Mouse (Mus musculus) kidney, embryonic 16.5 days (tissue): Measurements from ENCODE around the gene Zfp879. TPM values are rescaled to one million over a fixed set of nuclear protein-coding genes. Genes with fewer than 3 reads are reported as not detected.

ENCODE experiments used
- ATAC-seq: fragments of 200-750 bp; cut with Nextera tagmentation; 2 replicates; pipeline ENCODE4 v1.8.0; 2017; ENCODE audit warnings: moderate TSS enrichment; ENCODE audit not compliant: low FRiP score, low TSS enrichment
- H3K27ac ChIP-seq: fragments of 300-500 bp; sonication (generic); 2 replicates; pipeline ENCODE4 v1.5.1; 2014; ENCODE audit warnings: low read length
- H3K27me3 ChIP-seq: fragments of 300-500 bp; sonication (generic); 2 replicates; pipeline ENCODE4 v1.6.1; 2014; ENCODE audit warnings: low read length, control low read depth, mixed read lengths; ENCODE audit not compliant: insufficient read depth
- H3K36me3 ChIP-seq: fragments of 300-500 bp; sonication (generic); 2 replicates; pipeline ENCODE4 v1.6.1; 2014; ENCODE audit warnings: low read length, control low read depth, mixed read lengths; ENCODE audit not compliant: insufficient read depth
- H3K4me1 ChIP-seq: fragments of 300-500 bp; sonication (generic); 2 replicates; pipeline ENCODE4 v1.6.1; 2014; ENCODE audit warnings: low read length, control low read depth, mixed read lengths; ENCODE audit not compliant: insufficient read depth
- H3K4me2 ChIP-seq: fragments of 300-500 bp; sonication (generic); replicated peaks from 2 replicates; pipeline ENCODE4 v1.6.1; 2014; ENCODE audit warnings: low read depth, low read length
- H3K4me3 ChIP-seq: fragments of 300-500 bp; sonication (generic); 2 replicates; pipeline ENCODE4 v1.5.1; 2014; ENCODE audit warnings: mild to moderate bottlenecking, low read length
- H3K9ac ChIP-seq: fragments of 300-500 bp; sonication (generic); replicated peaks from 2 replicates; pipeline ENCODE4 v1.6.1; 2014; ENCODE audit warnings: low read length
- H3K9me3 ChIP-seq: fragments of 300-500 bp; sonication (generic); 2 replicates; pipeline ENCODE4 v1.6.1; 2016; ENCODE audit warnings: low read length, control low read depth
- WGBS: fragments of 180-500 bp; shearing (Covaris S2); extraction: QIAGEN DNeasy Blood & Tissue Kit; methylation state at CpG from one replicate; pipeline ENCODE4 v1.1.7; 2014; 5-methylcytosine and 5-hydroxymethylcytosine counted together
- polyA plus RNA-seq: library from polyadenylated mRNA; unstranded; fragments of >200 nt; fragmentation: Nextera tagmentation; extraction: Ambion mirVana; gene quantifications from 2 replicates; pipeline ENCODE4 v1.2.1, GENCODE M21; 2015

Gene Zfp879
- polyA plus RNA-seq, 1 experiment from 2014 or later: 0.72 TPM

- Histone ChIP-seq H3K27me3 (peaks cover 52% of the 10 kb centered on the region), H3K4me1 (peaks cover 9% of the 10 kb centered on the region), H3K36me3 (no peaks in the 10 kb centered on the region), H3K4me2 (no peak overlapping the region), H3K9me3 (no peaks in the 10 kb centered on the region), H3K9ac (no peak overlapping the region), H3K4me3 (no peak overlapping the region), H3K27ac (no peak overlapping the region)
- WGBS: 35% methylated on average over 3 of the region's 3 CpGs
- no peak for ATAC-seq
Measured at GRCm38 (mm10) chr11:50848520-50849137, 7.3 kb upstream of the Zfp879 start.

GRCm38 (mm10) chr11:50847047-50847446 lies 5.7 kb upstream of the Zfp879 start:
- Histone ChIP-seq H3K36me3 (no peaks in the 10 kb centered on the region), H3K4me3 (no peak overlapping the region), H3K27ac (no peak overlapping the region), H3K9ac (no peak overlapping the region), H3K4me2 (no peak overlapping the region), H3K4me1 (peaks cover 9% of the 10 kb centered on the region), H3K9me3 (no peaks in the 10 kb centered on the region), H3K27me3 (peaks cover 44% of the 10 kb centered on the region)
- 67% methylated on average over 5 of the region's 5 CpGs for WGBS
- ATAC-seq: no peak

DNA sequence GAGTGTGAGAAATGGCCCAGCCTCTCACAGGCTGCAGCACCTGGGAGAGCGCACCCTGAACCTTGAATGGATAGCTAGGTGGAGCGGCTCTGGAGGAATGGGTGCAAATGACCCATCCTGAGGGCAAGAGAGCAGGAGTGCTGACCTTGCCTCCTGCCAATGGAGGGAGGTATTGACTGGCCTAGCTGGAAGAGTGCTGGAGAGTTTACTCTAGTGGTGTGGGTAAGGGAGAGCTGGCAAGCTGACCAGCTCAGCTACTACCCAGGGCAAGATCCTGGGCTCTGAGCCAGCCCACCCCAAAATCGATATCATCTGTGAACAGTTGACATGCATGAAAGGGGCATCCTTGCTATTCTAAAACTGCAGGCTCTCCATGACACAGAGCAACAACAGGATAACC lies 4.6 kb upstream of the Zfp879 start:
- no peak for ATAC-seq
- Histone ChIP-seq H3K27me3 (peaks cover 33% of the 10 kb centered on the region), H3K4me1 (peaks cover 4% of the 10 kb centered on the region), H3K9ac (no peak overlapping the region), H3K4me2 (no peak overlapping the region), H3K27ac (no peak overlapping the region), H3K9me3 (no peaks in the 10 kb centered on the region), H3K36me3 (no peaks in the 10 kb centered on the region), H3K4me3 (no peak overlapping the region)
- 90% methylated on average over 3 of the region's 3 CpGs for WGBS

DNA sequence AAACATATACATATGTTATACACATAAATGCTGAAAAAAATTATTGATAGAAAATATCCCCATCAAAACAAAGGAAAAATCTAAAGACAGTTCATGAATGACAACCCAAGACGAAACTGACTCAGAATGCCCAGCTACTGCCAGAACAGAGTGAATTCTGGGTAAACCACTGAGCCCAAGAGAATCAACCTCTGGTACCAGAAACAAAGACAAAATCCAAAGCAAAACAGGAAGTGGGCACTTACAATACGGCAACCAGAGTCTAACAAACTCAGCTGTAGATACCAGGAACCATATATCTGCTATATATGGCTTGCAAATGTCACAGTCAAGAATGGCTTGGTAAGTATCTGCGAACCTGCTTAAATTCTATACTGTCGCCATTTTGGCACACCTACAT lies 5.6 kb downstream of the Zfp879 start:
- peaks cover 15% of the 10 kb centered on the region for H3K36me3 ChIP-seq
- H3K4me1 ChIP-seq: peaks cover 4% of the 10 kb centered on the region
- ATAC-seq: no peak
- H3K9ac ChIP-seq: no peak overlapping the region
- no peak overlapping the region for H3K4me2 ChIP-seq
- H3K4me3 ChIP-seq: no peak overlapping the region
- no peak overlapping the region for H3K27ac ChIP-seq
- 83% methylated on average over 4 of the region's 4 CpGs for WGBS
- H3K9me3 ChIP-seq: peaks cover 16% of the 10 kb centered on the region
- H3K27me3 ChIP-seq: no peaks in the 10 kb centered on the region

DNA sequence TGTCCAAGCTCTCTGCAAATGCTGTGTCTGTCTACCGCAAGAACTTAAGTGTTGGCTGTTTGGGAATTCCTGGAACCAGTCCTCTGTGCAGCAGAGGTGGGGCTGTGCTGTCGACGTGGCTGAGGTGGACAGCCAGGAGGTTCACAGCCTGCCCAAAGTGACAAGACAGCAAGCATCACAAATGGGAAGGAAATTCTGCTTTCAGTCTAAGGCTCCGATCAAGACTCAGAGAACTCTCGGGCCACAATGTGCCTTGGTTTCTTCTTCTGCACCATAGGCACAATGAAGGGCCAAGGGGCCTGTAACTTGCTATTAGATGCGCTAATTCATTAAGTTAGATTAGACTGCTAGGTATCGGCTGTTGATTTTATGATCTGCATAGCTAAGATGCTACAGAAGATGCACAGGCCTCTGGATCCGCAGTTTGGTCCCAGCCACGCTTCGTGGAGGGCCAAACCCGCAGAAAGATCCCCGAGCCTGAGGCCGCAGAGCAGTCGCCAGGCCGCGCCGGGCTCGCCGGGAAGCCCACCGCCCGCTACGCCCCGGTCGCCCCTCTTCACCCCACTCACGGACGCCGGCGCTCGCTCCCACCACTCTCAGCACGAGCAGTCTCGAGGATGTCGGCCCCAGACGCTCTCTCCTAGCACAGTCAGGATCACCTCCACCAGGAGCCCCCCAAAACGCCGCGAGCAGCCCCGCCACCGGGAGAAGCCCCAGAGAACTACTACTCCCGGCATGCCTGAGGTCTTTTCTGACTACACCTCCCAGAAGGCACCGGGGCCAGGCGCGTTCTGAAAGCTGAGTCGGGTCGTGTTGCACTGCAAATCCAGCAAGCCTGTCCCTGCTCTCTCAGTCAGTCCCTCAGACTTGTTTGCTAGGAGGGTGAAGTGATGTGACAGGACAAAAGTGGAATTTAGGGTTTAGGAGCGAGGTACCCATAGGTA lies 14.1 kb downstream of the Zfp879 start, which contains the start of gene Zfp354c:
TSS of gene Zfp354c (minus strand) at position 715 of the 944 bp plus-strand sequence.
- H3K27ac ChIP-seq: peak within 1 kb of the TSS; percentile 0; the same call in 1 of the 2 replicates
- H3K9me3 ChIP-seq: peaks cover 2% of the 10 kb centered on the region; the same call in 1 of the 2 replicates
- WGBS: under 1% methylated on average over 36 of the region's 45 CpGs
- H3K4me1 ChIP-seq: peaks cover 6% of the 10 kb centered on the region; the same call in 1 of the 2 replicates
- peak within 1 kb of the TSS; percentile 73 for H3K4me2 ChIP-seq
- peak; percentile 96 for ATAC-seq
- no peaks in the 10 kb centered on the region for H3K27me3 ChIP-seq
- H3K36me3 ChIP-seq: peaks cover 33% of the 10 kb centered on the region
- peak within 1 kb of the TSS; percentile 90 for H3K9ac ChIP-seq
- peak within 1 kb of the TSS; percentile 97 for H3K4me3 ChIP-seq

DNA sequence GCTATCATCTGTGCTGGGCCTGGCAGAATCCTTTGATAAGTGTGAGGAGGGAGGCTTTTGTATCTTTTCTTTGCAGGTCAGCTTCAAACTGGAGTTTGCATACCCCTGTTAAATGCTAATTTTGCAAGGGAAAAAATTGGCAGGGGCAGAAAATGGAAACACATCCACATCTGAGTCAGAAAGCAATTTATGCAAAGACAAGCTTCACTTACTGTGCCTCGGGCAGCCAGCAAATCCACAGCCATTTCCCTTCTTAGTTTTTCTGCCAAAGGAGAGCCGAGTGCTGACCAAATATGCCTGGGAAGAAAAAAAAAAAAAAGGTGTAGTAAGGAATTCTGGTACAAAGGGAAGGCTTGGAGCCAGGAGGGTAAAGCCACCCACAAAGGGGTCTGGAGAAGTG lies 15.1 kb downstream of the Zfp879 start:
- WGBS: 46% methylated on average over 2 of the region's 2 CpGs
- ATAC-seq: no peak
- Histone ChIP-seq H3K4me2 (peak overlapping the region; percentile 73), H3K36me3 (peaks cover 40% of the 10 kb centered on the region), H3K4me3 (peak overlapping the region; percentile 97), H3K27ac (no peak overlapping the region), H3K9ac (peak overlapping the region; percentile 90; the same call in 1 of the 2 replicates), H3K4me1 (peaks cover 6% of the 10 kb centered on the region; the same call in 1 of the 2 replicates), H3K9me3 (no peaks in the 10 kb centered on the region), H3K27me3 (no peaks in the 10 kb centered on the region)

- Histone ChIP-seq H3K27me3 (no peaks in the 10 kb centered on the region), H3K4me3 (no peak overlapping the region), H3K4me1 (no peaks in the 10 kb centered on the region), H3K9me3 (peaks cover 48% of the 10 kb centered on the region), H3K9ac (no peak overlapping the region), H3K27ac (no peak overlapping the region), H3K36me3 (peaks cover 81% of the 10 kb centered on the region), H3K4me2 (no peak overlapping the region)
- 97% methylated on average over 4 of the region's 4 CpGs for WGBS
- no peak for ATAC-seq
Measured at GRCm38 (mm10) chr11:50814233-50814632, 27.1 kb downstream of the Zfp879 start.

GRCm38 (mm10) chr11:50798836-50799235 lies 42.5 kb downstream of the Zfp879 start:
- no peak overlapping the region for H3K9ac ChIP-seq
- H3K4me1 ChIP-seq: no peaks in the 10 kb centered on the region
- H3K4me2 ChIP-seq: no peak overlapping the region
- no peaks in the 10 kb centered on the region for H3K36me3 ChIP-seq
- no peaks in the 10 kb centered on the region for H3K9me3 ChIP-seq
- H3K4me3 ChIP-seq: no peak overlapping the region
- ATAC-seq: no peak
- no peak overlapping the region for H3K27ac ChIP-seq
- no peaks in the 10 kb centered on the region for H3K27me3 ChIP-seq

GRCm38 (mm10) chr11:50797674-50798073 lies 43.7 kb downstream of the Zfp879 start:
- no peaks in the 10 kb centered on the region for H3K27me3 ChIP-seq
- no peaks in the 10 kb centered on the region for H3K9me3 ChIP-seq
- H3K4me2 ChIP-seq: no peak overlapping the region
- no peaks in the 10 kb centered on the region for H3K36me3 ChIP-seq
- no peak overlapping the region for H3K9ac ChIP-seq
- peak; percentile 74; the same call in 1 of the 2 replicates for ATAC-seq
- H3K4me1 ChIP-seq: no peaks in the 10 kb centered on the region
- no peak overlapping the region for H3K4me3 ChIP-seq
- H3K27ac ChIP-seq: no peak overlapping the region
- 57% methylated on average over 11 of the region's 11 CpGs for WGBS
